ENCODE assay signal across 14 mouse cellular contexts in genomic region chr1:37956690-37957431, GRCm38 (mm10). TPM values are rescaled to one million over a fixed set of nuclear protein-coding genes. Genes with fewer than 3 reads are reported as not detected.
DNase-seq lines count a peak whose midpoint lies in the region; ATAC-seq and TF ChIP-seq lines count a peak whose summit lies in the region.
"Had no signal": no experiment of that assay in that cellular context is flagged by ENCODE, and none has a peak within 500 bp of the region (broad histone marks: within the 10 kb centered on the region; RNA-seq: fewer than 3 reads in every experiment).

No protein-coding gene starts in this region.

- no peak for TF ChIP-seq CTCF in lung, postnatal 0 days (IDR thresholded peaks at IDR 0.05)

- H3K4me3 ChIP-seq in hindbrain, embryonic 16.5 days (ENCODE audit: low read length) = no peak overlapping the region
- H3K4me3 ChIP-seq in hindbrain, embryonic 13.5 days = no peak overlapping the region
- no peak overlapping the region for H3K4me3 ChIP-seq in lung, postnatal 0 days (ENCODE audit: low read depth, low read length)
- H3K4me3 ChIP-seq: heart, adult 2 months; liver, embryonic 13.5 days had no signal

- no peak overlapping the region for H3K4me2 ChIP-seq in hindbrain, embryonic 16.5 days (ENCODE audit: low read length)
- H3K4me2 ChIP-seq in hindbrain, embryonic 13.5 days = no peak overlapping the region
- H3K4me2 ChIP-seq in lung, postnatal 0 days (replicated peaks; ENCODE audit: low read depth, low read length) = peak overlapping the region; percentile 12; the same call in 1 of the 2 replicates
- H3K4me2 ChIP-seq: liver, embryonic 13.5 days had no signal

- H3K27ac ChIP-seq in hindbrain, embryonic 16.5 days (ENCODE audit: low read depth, low read length) = peak overlapping the region; percentile 48; the same call in 1 of the 2 replicates
- no peak overlapping the region for H3K27ac ChIP-seq in hindbrain, embryonic 13.5 days
- no peak overlapping the region; the same call in 1 of the 2 replicates for H3K27ac ChIP-seq in lung, postnatal 0 days (ENCODE audit: low read length)
- H3K27ac ChIP-seq: heart, adult 2 months; liver, embryonic 13.5 days had no signal

- no peak overlapping the region for H3K9ac ChIP-seq in hindbrain, embryonic 16.5 days (ENCODE audit: low read depth, low read length)
- H3K9ac ChIP-seq in hindbrain, embryonic 13.5 days = no peak overlapping the region
- no peak overlapping the region for H3K9ac ChIP-seq in lung, postnatal 0 days (replicated peaks; ENCODE audit: low read depth)
- H3K9ac ChIP-seq: liver, embryonic 13.5 days had no signal

- H3K4me1 ChIP-seq in hindbrain, embryonic 16.5 days (ENCODE audit: control insufficient read depth, insufficient read depth, low read depth, low read length) = no peaks in the 10 kb centered on the region
- H3K4me1 ChIP-seq in hindbrain, embryonic 13.5 days (replicated peaks) = 0 out of 2 replicates have a peak, but pooled peaks cover 4% of the 10 kb centered on the region
- H3K4me1 ChIP-seq in lung, postnatal 0 days (ENCODE audit: insufficient read depth, low read depth, low read length) = peaks cover 9% of the 10 kb centered on the region; the same call in 1 of the 2 replicates
- H3K4me1 ChIP-seq: liver, embryonic 13.5 days had no signal

- H3K27me3 ChIP-seq in hindbrain, embryonic 16.5 days (replicated peaks; ENCODE audit: control insufficient read depth, insufficient read depth, low read length) = no peaks in the 10 kb centered on the region
- H3K27me3 ChIP-seq in hindbrain, embryonic 13.5 days = no peaks in the 10 kb centered on the region
- H3K27me3 ChIP-seq in lung, postnatal 0 days (replicated peaks; ENCODE audit: insufficient read depth, low read length) = no peaks in the 10 kb centered on the region
- H3K27me3 ChIP-seq: liver, embryonic 13.5 days had no signal

- WGBS in hindbrain, embryonic 16.5 days = 30% methylated on average over 3 of the region's 3 CpGs
- 34% methylated on average over 3 of the region's 3 CpGs for WGBS in hindbrain, embryonic 13.5 days
- under 1% methylated on average over 3 of the region's 3 CpGs for WGBS in lung, postnatal 0 days

- DNase-seq in lung, postnatal 0 days (ENCODE audit: low spot score) = peak; percentile 71
- no peak for DNase-seq in lung, postnatal 25 days (ENCODE audit: low spot score)
- peak; percentile 31 for DNase-seq in R1 (ENCODE audit: low read depth, low spot score)
- peak; percentile 60 to 65 for DNase-seq in adrenal gland, postnatal 36 days
- DNase-seq in thymus, postnatal 36 days = no peak
- DNase-seq: cerebellum, postnatal 14 days; heart, adult 2 months; layer of hippocampus, adult 9-11 months; liver, embryonic 13.5 days had no signal

- peak; percentile 52; the same call in 1 of the 2 replicates for ATAC-seq in hindbrain, embryonic 16.5 days
- ATAC-seq in hindbrain, embryonic 13.5 days (ENCODE audit: low FRiP score) = no peak
- ATAC-seq in lung, postnatal 0 days = peak; percentile 67

- no peaks in the 10 kb centered on the region for H3K9me3 ChIP-seq in hindbrain, embryonic 16.5 days (ENCODE audit: control insufficient read depth, low read length)
- no peaks in the 10 kb centered on the region for H3K9me3 ChIP-seq in hindbrain, embryonic 13.5 days
- no peaks in the 10 kb centered on the region for H3K9me3 ChIP-seq in lung, postnatal 0 days (ENCODE audit: low read length)
- H3K9me3 ChIP-seq: liver, embryonic 13.5 days had no signal

- no peaks in the 10 kb centered on the region for H3K36me3 ChIP-seq in hindbrain, embryonic 16.5 days (ENCODE audit: control insufficient read depth, insufficient read depth, low read length)
- no peaks in the 10 kb centered on the region for H3K36me3 ChIP-seq in hindbrain, embryonic 13.5 days
- H3K36me3 ChIP-seq in lung, postnatal 0 days (ENCODE audit: insufficient read depth, low read length) = no peaks in the 10 kb centered on the region
- H3K36me3 ChIP-seq: liver, embryonic 13.5 days had no signal

- TF ChIP-seq EP300 in lung, postnatal 0 days (IDR thresholded peaks at IDR 0.05) = no peak

RNA-seq across cellular contexts. Expression of gene Lyg1, which starts 0.7 kb away (rescaled TPM):
- polyA plus RNA-seq in hindbrain, embryonic 16.5 days (2015; fragmentation: Nextera tagmentation; extraction: Ambion mirVana) = not detected in 2 replicates
- polyA plus RNA-seq in hindbrain, embryonic 13.5 days (2015; fragmentation: Nextera tagmentation; extraction: Ambion mirVana) = not detected in 2 replicates
- polyA plus RNA-seq in lung, postnatal 0 days (2015; fragmentation: Nextera tagmentation; extraction: Ambion mirVana) = not detected in 2 replicates
- not detected for total RNA-seq in adrenal gland, postnatal 36 days (2021)
- total RNA-seq: heart, adult 2 months; hematopoietic stem cell, adult 5-6 weeks; monocyte, adult 5-6 weeks had no signal
- polyA plus RNA-seq: heart, adult 2 months; liver, embryonic 13.5 days; small intestine, adult 2 months had no signal

RNA-seq across cellular contexts. Expression of gene Lyg2, which starts 40.6 kb away (rescaled TPM):
- 0.14 TPM in 1 of 2 replicates, not detected in the other for polyA plus RNA-seq in hindbrain, embryonic 16.5 days (2015; fragmentation: Nextera tagmentation; extraction: Ambion mirVana)
- polyA plus RNA-seq in hindbrain, embryonic 13.5 days (2015; fragmentation: Nextera tagmentation; extraction: Ambion mirVana) = not detected in 2 replicates
- polyA plus RNA-seq in lung, postnatal 0 days (2015; fragmentation: Nextera tagmentation; extraction: Ambion mirVana) = not detected in 2 replicates
- total RNA-seq in adrenal gland, postnatal 36 days (2021) = not detected
- total RNA-seq: heart, adult 2 months; hematopoietic stem cell, adult 5-6 weeks; monocyte, adult 5-6 weeks had no signal
- polyA plus RNA-seq: heart, adult 2 months; liver, embryonic 13.5 days; small intestine, adult 2 months had no signal

RNA-seq across cellular contexts. Expression of gene Txndc9, which starts 40.8 kb away (rescaled TPM):
- 125 and 136 TPM in 2 replicates for polyA plus RNA-seq in hindbrain, embryonic 16.5 days (2015; fragmentation: Nextera tagmentation; extraction: Ambion mirVana)
- polyA plus RNA-seq in hindbrain, embryonic 13.5 days (2015; fragmentation: Nextera tagmentation; extraction: Ambion mirVana) = 166 and 180 TPM in 2 replicates
- polyA plus RNA-seq in lung, postnatal 0 days (2015; fragmentation: Nextera tagmentation; extraction: Ambion mirVana) = 93.3 and 101 TPM in 2 replicates
- total RNA-seq in adrenal gland, postnatal 36 days (2021) = 10 to 100 TPM; 78.2 to 83.3 TPM

RNA-seq across cellular contexts. Expression of gene Eif5b, which starts 40.9 kb away (rescaled TPM):
- polyA plus RNA-seq in hindbrain, embryonic 16.5 days (2015; fragmentation: Nextera tagmentation; extraction: Ambion mirVana) = 17.9 and 18.1 TPM in 2 replicates
- 27.9 and 28.4 TPM in 2 replicates for polyA plus RNA-seq in hindbrain, embryonic 13.5 days (2015; fragmentation: Nextera tagmentation; extraction: Ambion mirVana)
- 16.0 and 18.6 TPM in 2 replicates for polyA plus RNA-seq in lung, postnatal 0 days (2015; fragmentation: Nextera tagmentation; extraction: Ambion mirVana)
- total RNA-seq in adrenal gland, postnatal 36 days (2021) = 10 to 100 TPM; 41.6 to 46.9 TPM

Comparison
In these comparisons a context has a peak if more than half of its experiments do, and no peak if none do; other contexts are left out.
1. DNase-seq: peak in lung, postnatal 0 days (single experiment), R1 (single experiment) and adrenal gland, postnatal 36 days (2 of 2); none in lung, postnatal 25 days (single experiment) and thymus, postnatal 36 days (0 of 2).